Mouse (Mus musculus): ENCODE data around the gene Ret.

Ret gene

GRCm38 (mm10) chr6:118173975-118174328 is 23.6 kb downstream of the Ret start:
- no peak for DNase-seq (ENCODE audit: low read depth, low spot score)

GRCm38 (mm10) chr6:118173251-118173974 is 24.1 kb downstream of the Ret start:
- no peak for DNase-seq (ENCODE audit: low read depth, low spot score)

GRCm38 (mm10) chr6:118171386-118171785 is 26.1 kb downstream of the Ret start:
- no peak for DNase-seq (ENCODE audit: low read depth, low spot score)

- DNase-seq (ENCODE audit: low read depth, low spot score), result no peak
Measured at GRCm38 (mm10) chr6:118168106-118168505, 29.4 kb downstream of the Ret start.

GRCm38 (mm10) chr6:118167013-118167412 is 30.5 kb downstream of the Ret start:
- DNase-seq (ENCODE audit: low read depth, low spot score), result no peak

GRCm38 (mm10) chr6:118165516-118165915 is 32.0 kb downstream of the Ret start:
- no peak for DNase-seq (ENCODE audit: low read depth, low spot score)

GRCm38 (mm10) chr6:118164691-118165090 is 32.8 kb downstream of the Ret start:
- no peak for DNase-seq (ENCODE audit: low read depth, low spot score)

GRCm38 (mm10) chr6:118163086-118163485 is 34.4 kb downstream of the Ret start:
- no peak for DNase-seq (ENCODE audit: low read depth, low spot score)

- no peak for DNase-seq (ENCODE audit: low read depth, low spot score)
Measured at GRCm38 (mm10) chr6:118162457-118163082, 34.9 kb downstream of the Ret start.

- no peak for DNase-seq (ENCODE audit: low read depth, low spot score)
Measured at GRCm38 (mm10) chr6:118153091-118153490, 44.4 kb downstream of the Ret start.

- DNase-seq (ENCODE audit: low read depth, low spot score), result no peak
Measured at GRCm38 (mm10) chr6:118150988-118151387, 46.5 kb downstream of the Ret start.

- no peak for DNase-seq (ENCODE audit: low read depth, low spot score)
Measured at GRCm38 (mm10) chr6:118150538-118150937, 47.0 kb downstream of the Ret start.

- DNase-seq (ENCODE audit: low read depth, low spot score), result no peak
Measured at GRCm38 (mm10) chr6:118150128-118150527, 47.4 kb downstream of the Ret start.

GRCm38 (mm10) chr6:118140961-118141360 is 56.6 kb downstream of the Ret start:
- DNase-seq (ENCODE audit: low read depth, low spot score), result no peak

GRCm38 (mm10) chr6:118138731-118139709 is 58.5 kb downstream of the Ret start, which contains the start of gene Csgalnact2:
TSS of gene Csgalnact2 (minus strand) at chr6:118139140.
- DNase-seq (ENCODE audit: low read depth, low spot score), result peak; percentile 87

GRCm38 (mm10) chr6:118137148-118137547 is 60.4 kb downstream of the Ret start:
- no peak for DNase-seq (ENCODE audit: low read depth, low spot score)

- no peak for DNase-seq (ENCODE audit: low read depth, low spot score)
Measured at GRCm38 (mm10) chr6:118134461-118134860, 63.1 kb downstream of the Ret start.

GRCm38 (mm10) chr6:118130022-118130421 is 67.5 kb downstream of the Ret start:
- no peak for DNase-seq (ENCODE audit: low read depth, low spot score)

- no peak for DNase-seq (ENCODE audit: low read depth, low spot score)
Measured at GRCm38 (mm10) chr6:118127827-118128487, 69.6 kb downstream of the Ret start.

- DNase-seq (ENCODE audit: low read depth, low spot score), result no peak
Measured at GRCm38 (mm10) chr6:118127198-118127597, 70.3 kb downstream of the Ret start.

- no peak for DNase-seq (ENCODE audit: low read depth, low spot score)
Measured at GRCm38 (mm10) chr6:118126577-118126976, 70.9 kb downstream of the Ret start.

GRCm38 (mm10) chr6:118122767-118123166 is 74.8 kb downstream of the Ret start:
- no peak for DNase-seq (ENCODE audit: low read depth, low spot score)

All from WW6 (cell line).